Mouse (Mus musculus) lung, embryonic 16.5 days (tissue): Measurements from ENCODE around the gene Glycam1. TPM values are rescaled to one million over a fixed set of nuclear protein-coding genes. Genes with fewer than 3 reads are reported as not detected.

ENCODE experiments used
- polyA plus RNA-seq: library from polyadenylated mRNA; unstranded; fragments of >200 nt; fragmentation: Nextera tagmentation; extraction: Ambion mirVana; gene quantifications from 2 replicates; pipeline ENCODE4 v1.2.1, GENCODE M21; 2015

The Glycam1 gene
- polyA plus RNA-seq, 1 experiment from 2014 or later, result not detected

Other genes with a start within 250 kb of the Glycam1 start
- 7.6 and 8.6 TPM in 2 replicates for gene Zfp385a, start 225.0 kb downstream of the Glycam1 start, polyA plus RNA-seq
- gene Itga5, start 198.3 kb downstream of the Glycam1 start, polyA plus RNA-seq, result 38.8 and 42.3 TPM in 2 replicates
- 0.64 TPM in 1 of 2 replicates, not detected in the other for gene Gtsf1, start 134.6 kb downstream of the Glycam1 start, polyA plus RNA-seq
- gene Gtsf2, start 116.6 kb downstream of the Glycam1 start, polyA plus RNA-seq, result not detected in 2 replicates
- gene Nckap1l, start 111.3 kb downstream of the Glycam1 start, polyA plus RNA-seq, result 3.3 and 4.2 TPM in 2 replicates
- gene Pde1b, start 62.0 kb downstream of the Glycam1 start, polyA plus RNA-seq, result 2.3 and 2.8 TPM in 2 replicates
- gene Ppp1r1a, start 27.1 kb downstream of the Glycam1 start, polyA plus RNA-seq, result 6.9 and 8.2 TPM in 2 replicates
- not detected in 2 replicates for gene Mucl1, start 190.4 kb upstream of the Glycam1 start, polyA plus RNA-seq